Mouse (Mus musculus) neural tube, embryonic 12.5 days (tissue): ENCODE results near the gene Itpkc. TPM values are rescaled to one million over a fixed set of nuclear protein-coding genes. Genes with fewer than 3 reads are reported as not detected.
A peak's percentile ranks its signal among the peaks of the same experiment; 100 is the strongest.

ENCODE experiments used
- ATAC-seq: fragments of 200-750 bp; cut with Nextera tagmentation; 2 replicates; pipeline ENCODE4 v1.8.0; 2017; ENCODE audit warnings: low read depth, mild to moderate bottlenecking, moderate TSS enrichment, moderate library complexity; ENCODE audit not compliant: low FRiP score
- H3K27ac ChIP-seq: fragments of 300-500 bp; sonication (generic); 2 replicates; pipeline ENCODE4 v1.5.1; 2016
- H3K27me3 ChIP-seq: fragments of 300-500 bp; sonication (generic); replicated peaks from 2 replicates; pipeline ENCODE4 v1.6.1; 2016; ENCODE audit warnings: mild to moderate bottlenecking
- H3K36me3 ChIP-seq: fragments of 300-500 bp; sonication (generic); 2 replicates; pipeline ENCODE4 v1.6.1; 2016; ENCODE audit warnings: mild to moderate bottlenecking
- H3K4me1 ChIP-seq: fragments of 300-500 bp; sonication (generic); 2 replicates; pipeline ENCODE4 v1.6.1; 2016
- H3K4me2 ChIP-seq: fragments of 300-500 bp; sonication (generic); replicated peaks from 2 replicates; pipeline ENCODE4 v1.6.1; 2016; ENCODE audit warnings: mild to moderate bottlenecking
- H3K4me3 ChIP-seq: fragments of 300-500 bp; sonication (generic); 2 replicates; pipeline ENCODE4 v1.5.1; 2016
- H3K9ac ChIP-seq: fragments of 300-500 bp; sonication (generic); 2 replicates; pipeline ENCODE4 v1.6.1; 2016; ENCODE audit warnings: mild to moderate bottlenecking
- H3K9me3 ChIP-seq: fragments of 300-500 bp; sonication (generic); 2 replicates; pipeline ENCODE4 v1.6.1; 2016; ENCODE audit warnings: mild to moderate bottlenecking
- WGBS: fragments of 180-500 bp; shearing (Covaris S2); methylation state at CpG from one replicate; pipeline ENCODE4 v1.1.7; 2016; 5-methylcytosine and 5-hydroxymethylcytosine counted together
- polyA plus RNA-seq: library from polyadenylated mRNA; unstranded; fragments of >200 nt; fragmentation: Nextera tagmentation; extraction: Ambion mirVana; gene quantifications from 2 replicates; pipeline ENCODE4 v1.2.1, GENCODE M21; 2016

Itpkc gene
- polyA plus RNA-seq, 1 experiment from 2014 or later, result 10.4 TPM

- Histone ChIP-seq H3K9me3 (no peaks in the 10 kb centered on the region), H3K36me3 (peaks cover 45% of the 10 kb centered on the region), H3K27ac (peak within 1 kb of the TSS; percentile 96), H3K4me3 (peak within 1 kb of the TSS; percentile 75), H3K4me1 (peaks cover 48% of the 10 kb centered on the region), H3K4me2 (peak within 1 kb of the TSS; percentile 77), H3K9ac (peak within 1 kb of the TSS; percentile 90), H3K27me3 (no peaks in the 10 kb centered on the region)
- ATAC-seq, result peak; percentile 82
- 2% methylated on average over 60 of the region's 61 CpGs for WGBS
These were observed 61.6 kb downstream of the Itpkc start, which contains the start of gene Egln2 for GRCm38 (mm10) chr7:27166614-27167474. Egln2 (minus strand) TSS chr7:27166802.

GRCm38 (mm10) chr7:27166229-27166613 lies 62.2 kb downstream of the Itpkc start:
- Histone ChIP-seq H3K36me3 (peaks cover 43% of the 10 kb centered on the region), H3K4me1 (peaks cover 54% of the 10 kb centered on the region), H3K27ac (peak overlapping the region; percentile 96), H3K4me3 (peak overlapping the region; percentile 75), H3K4me2 (peak overlapping the region; percentile 77), H3K9me3 (no peaks in the 10 kb centered on the region), H3K27me3 (no peaks in the 10 kb centered on the region), H3K9ac (peak overlapping the region; percentile 90)
- ATAC-seq, result peak; percentile 78
- WGBS, result under 1% methylated on average over 42 of the region's 43 CpGs

GRCm38 (mm10) chr7:27165696-27166095 lies 62.8 kb downstream of the Itpkc start:
- Histone ChIP-seq H3K4me1 (peaks cover 56% of the 10 kb centered on the region), H3K4me3 (peak overlapping the region; percentile 75), H3K27me3 (no peaks in the 10 kb centered on the region), H3K27ac (peak overlapping the region; percentile 96; the same call in 1 of the 2 replicates), H3K9me3 (no peaks in the 10 kb centered on the region), H3K4me2 (peak overlapping the region; percentile 77), H3K9ac (peak overlapping the region; percentile 90), H3K36me3 (peaks cover 38% of the 10 kb centered on the region)
- ATAC-seq, result 0 out of 2 replicates have a peak, but pooled peaks have one; percentile 0
- 4% methylated on average over 8 of the region's 8 CpGs for WGBS

GRCm38 (mm10) chr7:27165007-27165655 lies 63.3 kb downstream of the Itpkc start:
- Histone ChIP-seq H3K36me3 (peaks cover 36% of the 10 kb centered on the region), H3K9ac (peak overlapping the region; percentile 90), H3K27ac (no peak overlapping the region), H3K27me3 (no peaks in the 10 kb centered on the region), H3K9me3 (no peaks in the 10 kb centered on the region), H3K4me2 (peak overlapping the region; percentile 77), H3K4me3 (peak overlapping the region; percentile 75), H3K4me1 (peaks cover 60% of the 10 kb centered on the region)
- 74% methylated on average over 23 of the region's 23 CpGs for WGBS
- 0 out of 2 replicates have a peak, but pooled peaks have one; percentile 0 for ATAC-seq

GRCm38 (mm10) chr7:27164112-27164947 lies 64.1 kb downstream of the Itpkc start:
- H3K9me3 ChIP-seq, result no peaks in the 10 kb centered on the region
- peak overlapping the region; percentile 75 for H3K4me3 ChIP-seq
- 86% methylated on average over 33 of the region's 33 CpGs for WGBS
- no peaks in the 10 kb centered on the region for H3K27me3 ChIP-seq
- peak overlapping the region; percentile 77 for H3K4me2 ChIP-seq
- H3K27ac ChIP-seq, result no peak overlapping the region
- H3K4me1 ChIP-seq, result peaks cover 66% of the 10 kb centered on the region
- H3K36me3 ChIP-seq, result peaks cover 41% of the 10 kb centered on the region
- peak overlapping the region; percentile 90 for H3K9ac ChIP-seq
- no peak for ATAC-seq

- Histone ChIP-seq H3K9me3 (no peaks in the 10 kb centered on the region), H3K4me1 (peaks cover 66% of the 10 kb centered on the region), H3K27me3 (no peaks in the 10 kb centered on the region), H3K9ac (peak overlapping the region; percentile 90), H3K4me3 (0 out of 2 replicates have a peak overlapping the region, but pooled peaks have one; percentile 9), H3K27ac (no peak overlapping the region), H3K4me2 (peak overlapping the region; percentile 77), H3K36me3 (peaks cover 48% of the 10 kb centered on the region)
- WGBS, result 88% methylated on average over 5 of the region's 5 CpGs
- no peak for ATAC-seq
These were observed 65.0 kb downstream of the Itpkc start for GRCm38 (mm10) chr7:27163450-27163805.

GRCm38 (mm10) chr7:27162780-27163449 lies 65.5 kb downstream of the Itpkc start:
- H3K4me1 ChIP-seq, result peaks cover 66% of the 10 kb centered on the region

GRCm38 (mm10) chr7:27161744-27162143 lies 66.7 kb downstream of the Itpkc start:
- ATAC-seq, result no peak
- no peak overlapping the region for H3K4me3 ChIP-seq
- WGBS, result 88% methylated on average over 4 of the region's 4 CpGs
- H3K27ac ChIP-seq, result no peak overlapping the region
- H3K4me1 ChIP-seq, result peaks cover 58% of the 10 kb centered on the region
- H3K9me3 ChIP-seq, result no peaks in the 10 kb centered on the region
- peak overlapping the region; percentile 77 for H3K4me2 ChIP-seq
- no peaks in the 10 kb centered on the region for H3K27me3 ChIP-seq
- peak overlapping the region; percentile 21; the same call in 1 of the 2 replicates for H3K9ac ChIP-seq
- peaks cover 62% of the 10 kb centered on the region for H3K36me3 ChIP-seq

More at GRCm38 (mm10) chr7:27162780-27163449, 65.5 kb downstream of the Itpkc start:
- Histone ChIP-seq H3K4me2 (peak overlapping the region; percentile 77), H3K36me3 (peaks cover 53% of the 10 kb centered on the region), H3K9ac (peak overlapping the region; percentile 90), H3K9me3 (no peaks in the 10 kb centered on the region), H3K4me3 (0 out of 2 replicates have a peak overlapping the region, but pooled peaks have one; percentile 9), H3K27me3 (no peaks in the 10 kb centered on the region), H3K27ac (no peak overlapping the region)
- no peak for ATAC-seq
- 88% methylated on average over 5 of the region's 5 CpGs for WGBS

- ATAC-seq, result no peak
- Histone ChIP-seq H3K36me3 (peaks cover 62% of the 10 kb centered on the region), H3K4me1 (peaks cover 58% of the 10 kb centered on the region), H3K4me3 (no peak overlapping the region), H3K27me3 (no peaks in the 10 kb centered on the region), H3K9me3 (no peaks in the 10 kb centered on the region), H3K4me2 (no peak overlapping the region), H3K9ac (no peak overlapping the region), H3K27ac (no peak overlapping the region)
- 89% methylated on average over 3 of the region's 3 CpGs for WGBS
These were observed 67.5 kb downstream of the Itpkc start for GRCm38 (mm10) chr7:27160921-27161320.

GRCm38 (mm10) chr7:27159882-27160281 lies 68.6 kb downstream of the Itpkc start:
- no peaks in the 10 kb centered on the region for H3K9me3 ChIP-seq
- H3K4me3 ChIP-seq, result no peak overlapping the region
- no peaks in the 10 kb centered on the region for H3K27me3 ChIP-seq
- H3K4me2 ChIP-seq, result no peak overlapping the region
- H3K4me1 ChIP-seq, result peaks cover 49% of the 10 kb centered on the region
- no peak overlapping the region for H3K9ac ChIP-seq
- H3K27ac ChIP-seq, result no peak overlapping the region
- H3K36me3 ChIP-seq, result peaks cover 58% of the 10 kb centered on the region
- 23% methylated on average over 8 of the region's 8 CpGs for WGBS
- ATAC-seq, result peak; percentile 88

GRCm38 (mm10) chr7:27159256-27159655 lies 69.2 kb downstream of the Itpkc start:
- Histone ChIP-seq H3K27ac (no peak overlapping the region), H3K36me3 (peaks cover 52% of the 10 kb centered on the region), H3K27me3 (no peaks in the 10 kb centered on the region), H3K4me1 (peaks cover 43% of the 10 kb centered on the region), H3K4me3 (no peak overlapping the region), H3K9me3 (no peaks in the 10 kb centered on the region), H3K9ac (no peak overlapping the region), H3K4me2 (no peak overlapping the region)
- no peak for ATAC-seq
- WGBS, result 94% methylated on average over 6 of the region's 6 CpGs
